Mouse (Mus musculus) heart, postnatal 0 days (tissue): ENCODE measurements around the gene Dnaaf3.

Source experiments
- CTCF ChIP-seq: IDR thresholded peaks from 2 replicates; pipeline ENCODE4 v1.5.1; 2016; ENCODE audit warnings: antibody characterized with exemption, control low read depth, low read depth
- EP300 ChIP-seq: IDR thresholded peaks from 2 replicates; pipeline ENCODE4 v1.6.1; 2016; ENCODE audit warnings: antibody characterized with exemption, low read depth

DNA sequence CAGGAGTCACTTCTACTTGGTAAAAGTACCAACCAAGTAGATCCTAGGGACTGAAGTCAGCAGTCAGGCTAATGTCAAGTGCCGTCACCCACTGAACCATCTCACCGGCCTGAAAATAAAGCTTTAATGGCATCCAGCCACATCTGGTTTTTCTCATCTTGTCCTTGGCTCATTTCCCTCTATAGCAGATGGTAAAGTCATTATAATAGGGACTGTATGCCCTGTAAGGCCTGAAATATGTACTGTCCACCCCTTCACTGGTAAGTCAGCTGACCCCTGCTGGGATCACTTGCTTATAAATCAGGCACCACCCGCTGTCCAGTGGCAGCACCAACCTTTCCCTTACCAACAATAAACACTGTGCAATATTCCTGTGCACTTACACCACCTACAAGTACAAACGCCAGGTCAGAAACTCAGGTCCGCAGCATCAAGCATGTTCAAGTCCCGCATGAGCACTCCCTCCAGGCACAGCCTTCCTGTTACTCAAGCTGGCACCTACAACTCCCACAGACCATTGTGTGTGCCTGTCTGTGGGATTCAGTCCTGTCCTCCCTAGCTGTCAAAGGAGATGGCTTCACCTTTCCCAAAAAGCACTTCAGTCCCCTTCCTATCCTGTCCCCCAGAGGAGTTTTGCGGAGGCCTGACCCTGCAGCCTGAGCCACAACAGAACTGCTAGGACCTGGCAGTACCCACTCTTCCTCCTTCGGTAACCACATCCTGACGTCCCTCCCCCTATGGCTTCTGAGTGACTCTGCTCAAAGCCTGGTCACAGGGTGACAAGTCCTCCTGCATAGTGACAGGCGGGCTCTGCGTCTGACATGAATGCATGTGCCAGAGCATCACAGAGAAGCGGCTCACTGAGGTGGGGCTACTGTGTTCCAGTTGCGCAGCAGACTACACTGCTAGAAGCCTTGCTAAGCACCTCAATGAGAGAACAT, 39.7 kb downstream of the Dnaaf3 start:
- peak; percentile 68; the same call in 1 of the 2 replicates for TF ChIP-seq EP300
- TF ChIP-seq CTCF: no peak
